Mouse (Mus musculus) frontal cortex, adult 2 months (tissue): Measurements from ENCODE around the gene Syk. TPM values are rescaled to one million over a fixed set of nuclear protein-coding genes. Genes with fewer than 3 reads are reported as not detected.

Experiments
- DNase-seq, 2 experiments: peaks; one replicate each; pipeline ENCODE4 v3.0.0; 2022; ENCODE audit warnings: low spot score in 1 of 2; ENCODE audit errors: extremely low spot score in 1 of 2
- polyA plus RNA-seq: library from polyadenylated mRNA; depleted of rRNA; stranded (reverse); fragments of >200 nt; gene quantifications from 2 replicates; pipeline ENCODE4 v1.2.3, GENCODE M21; 2012

Syk gene
- polyA plus RNA-seq, 1 experiment: 3.3 TPM

DNA sequence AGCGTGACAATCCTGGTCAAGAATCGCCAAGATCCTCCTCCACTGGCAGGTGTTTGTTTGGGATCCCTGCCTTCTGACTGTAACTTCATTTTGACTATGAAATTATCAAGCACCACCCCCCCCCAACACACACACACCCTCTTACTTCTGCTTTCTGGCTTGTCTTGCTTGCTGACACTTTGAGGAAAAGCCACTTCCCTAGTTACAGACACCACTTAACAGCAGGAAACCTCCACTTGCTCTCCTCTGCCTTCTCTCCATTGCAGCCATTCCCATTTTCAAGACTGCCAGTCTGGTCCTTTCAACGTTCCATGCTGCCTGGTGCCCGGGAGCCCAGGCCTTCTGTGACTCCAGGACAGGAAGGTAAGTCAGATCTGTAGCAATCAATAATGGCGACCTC is 13.7 kb downstream of the Syk start:
- DNase-seq: no peak

GRCm38 (mm10) chr13:52597092-52597678 is 14.2 kb downstream of the Syk start:
- DNase-seq: no peak

- DNase-seq: no peak
Observed at GRCm38 (mm10) chr13:52598233-52598632, 15.3 kb downstream of the Syk start.

GRCm38 (mm10) chr13:52600015-52600643 is 17.2 kb downstream of the Syk start:
- no peak for DNase-seq

GRCm38 (mm10) chr13:52602752-52603151 is 19.8 kb downstream of the Syk start:
- DNase-seq: no peak

DNA sequence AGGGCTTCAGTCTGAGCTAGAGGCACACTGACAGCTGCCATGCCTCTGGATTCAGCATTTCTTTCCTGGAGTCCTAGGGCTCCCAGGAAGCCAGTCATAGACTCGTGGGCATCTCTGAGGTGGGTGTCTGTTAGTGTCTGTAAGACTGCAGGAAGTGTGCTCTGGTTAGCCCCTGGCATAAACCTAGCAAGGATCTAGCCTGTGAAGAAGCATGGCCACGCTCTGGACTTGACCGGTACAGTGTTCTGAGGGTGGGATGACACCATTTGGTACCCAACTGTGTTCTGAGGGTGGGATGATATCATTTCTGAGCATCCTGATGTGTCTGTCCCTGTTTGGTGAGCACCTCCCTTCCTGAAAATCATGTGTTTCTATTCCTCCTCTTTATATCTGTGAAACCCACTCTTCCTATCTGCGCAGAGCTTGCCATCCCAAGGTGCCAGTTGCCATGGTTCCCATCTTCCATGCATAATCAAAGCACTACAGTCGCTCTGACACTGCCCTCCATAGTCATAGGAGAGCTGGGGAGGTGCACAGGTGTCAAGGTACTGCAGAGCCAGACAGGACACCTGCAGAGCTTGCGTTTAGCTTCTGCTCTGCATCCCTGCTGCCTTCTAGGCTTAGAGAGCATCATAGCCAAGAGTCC is 20.9 kb downstream of the Syk start:
- peak in 1 of 2 experiments; percentile 31 for DNase-seq

GRCm38 (mm10) chr13:52605006-52605405 is 22.0 kb downstream of the Syk start:
- no peak for DNase-seq

- no peak for DNase-seq
Observed at GRCm38 (mm10) chr13:52605911-52606310, 22.9 kb downstream of the Syk start.

DNA sequence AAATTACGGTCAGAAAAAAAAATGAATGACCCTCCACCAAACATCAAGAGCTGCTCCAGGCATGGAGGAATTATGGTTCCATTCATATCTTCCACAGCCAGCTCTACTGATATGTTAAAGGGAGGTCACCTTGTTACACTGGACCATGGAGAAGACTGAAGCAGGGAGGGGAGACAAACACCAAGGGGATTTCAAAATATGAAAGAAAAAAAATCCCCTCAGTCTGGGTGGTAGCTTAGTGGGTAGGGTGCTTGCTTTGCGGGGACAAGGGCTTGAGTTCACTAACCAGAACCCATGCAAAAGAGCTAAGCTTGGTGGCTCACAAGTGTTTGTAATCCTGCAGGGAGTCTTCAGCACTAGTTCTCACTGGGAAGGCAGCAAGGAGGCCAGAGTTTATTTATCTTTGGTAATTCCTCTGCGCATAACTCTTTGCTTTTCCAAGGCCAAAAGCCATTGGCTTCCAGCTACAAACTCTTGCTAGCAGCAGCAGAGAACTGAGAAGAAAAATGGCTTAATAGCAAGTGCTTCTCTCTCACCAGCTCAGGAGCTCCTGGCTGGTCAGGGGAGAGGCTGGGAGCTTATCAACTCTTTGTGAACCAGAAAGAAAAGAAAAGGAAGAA is 23.8 kb downstream of the Syk start:
- DNase-seq: no peak

GRCm38 (mm10) chr13:52607964-52608363 is 25.0 kb downstream of the Syk start:
- no peak for DNase-seq

- no peak for DNase-seq
Observed at GRCm38 (mm10) chr13:52610463-52610862, 27.5 kb downstream of the Syk start.

GRCm38 (mm10) chr13:52613266-52613665 is 30.3 kb downstream of the Syk start:
- DNase-seq: no peak

DNA sequence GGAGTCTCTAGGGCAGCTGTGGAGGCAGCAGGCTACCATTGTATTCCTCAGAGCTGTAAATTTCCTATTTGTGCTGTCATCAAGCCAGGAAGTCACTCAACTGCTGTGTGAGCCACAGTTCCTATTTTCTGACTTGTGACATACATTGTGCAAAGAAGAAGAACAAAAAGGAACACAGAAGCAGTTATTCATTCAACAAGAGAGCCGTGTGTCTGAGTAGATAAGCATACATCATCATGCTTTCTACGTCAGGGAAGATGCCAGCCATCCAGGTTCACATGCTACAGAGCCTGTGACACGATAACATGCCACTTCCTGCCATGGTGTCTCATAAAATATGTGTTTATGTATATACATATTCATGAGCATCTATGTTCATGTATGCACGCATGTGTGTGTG is 32.1 kb downstream of the Syk start:
- DNase-seq: no peak

DNA sequence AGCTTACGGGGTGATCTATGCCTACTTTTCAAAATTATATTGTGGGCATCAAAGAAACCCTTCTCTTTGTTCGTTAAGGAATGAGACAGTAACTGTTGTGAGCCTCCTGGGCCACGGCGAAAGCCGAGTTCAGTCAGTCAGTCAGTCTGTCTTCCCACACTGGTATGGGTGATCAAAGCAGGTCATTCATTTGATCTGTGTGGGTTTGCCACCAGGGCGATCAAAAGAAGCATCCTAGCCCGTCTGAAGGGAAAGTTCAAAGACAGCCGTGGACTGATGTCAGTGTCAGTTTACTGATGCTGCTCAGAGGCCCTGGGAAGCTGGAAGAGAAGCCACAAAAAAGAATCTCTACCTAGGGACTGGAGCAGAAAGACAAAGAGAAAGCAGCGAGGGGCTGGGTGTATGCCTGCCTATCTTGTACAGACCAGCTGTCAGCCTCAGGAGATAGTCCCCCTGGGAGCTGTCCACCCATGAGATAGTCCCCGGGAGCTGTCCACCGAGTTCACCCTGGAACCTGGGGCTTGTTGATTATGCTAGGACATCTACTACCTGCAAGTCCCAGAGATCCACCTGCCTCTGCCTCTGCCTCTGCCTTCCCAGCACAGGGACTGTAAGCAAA is 34.2 kb downstream of the Syk start:
- no peak for DNase-seq

DNA sequence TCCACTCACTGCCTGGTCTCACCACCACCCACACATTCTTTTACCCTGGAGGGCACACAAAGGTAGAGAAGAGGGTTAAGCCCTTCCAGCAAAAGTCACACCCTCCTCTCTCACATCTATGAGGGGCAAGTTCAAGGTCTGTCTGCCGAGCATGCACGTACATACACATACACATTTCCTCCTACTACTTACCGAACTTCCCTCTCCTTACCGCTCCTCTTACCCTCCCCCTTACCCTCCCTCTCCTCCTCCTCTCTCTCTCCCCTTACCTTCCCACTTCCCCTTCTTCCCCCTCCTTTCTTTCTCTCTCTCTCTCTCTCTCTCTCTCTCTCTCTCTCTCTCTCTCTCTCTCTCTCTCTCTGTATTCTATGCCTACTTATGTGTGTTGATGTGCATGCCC is 35.6 kb downstream of the Syk start:
- DNase-seq: no peak

DNA sequence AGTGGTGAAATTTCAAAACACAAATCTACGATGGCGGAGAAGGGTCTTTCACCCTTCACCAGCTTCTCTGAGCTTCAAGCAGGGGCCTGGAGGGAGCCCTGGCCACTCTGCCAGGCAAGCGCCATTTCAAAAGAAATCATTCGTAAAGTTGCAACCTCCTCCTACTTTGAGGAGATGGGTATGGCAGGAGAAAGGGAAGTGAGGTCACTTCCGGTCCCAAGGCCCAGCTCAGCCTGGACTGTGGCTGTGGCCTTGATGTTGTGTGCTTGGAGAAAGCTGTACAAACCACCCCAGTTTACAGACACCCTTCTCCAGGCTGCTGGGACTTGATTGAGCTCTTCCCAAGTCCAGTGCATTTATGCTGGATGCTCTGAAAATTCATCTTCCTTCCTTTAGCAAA is 36.5 kb downstream of the Syk start:
- DNase-seq: no peak

DNA sequence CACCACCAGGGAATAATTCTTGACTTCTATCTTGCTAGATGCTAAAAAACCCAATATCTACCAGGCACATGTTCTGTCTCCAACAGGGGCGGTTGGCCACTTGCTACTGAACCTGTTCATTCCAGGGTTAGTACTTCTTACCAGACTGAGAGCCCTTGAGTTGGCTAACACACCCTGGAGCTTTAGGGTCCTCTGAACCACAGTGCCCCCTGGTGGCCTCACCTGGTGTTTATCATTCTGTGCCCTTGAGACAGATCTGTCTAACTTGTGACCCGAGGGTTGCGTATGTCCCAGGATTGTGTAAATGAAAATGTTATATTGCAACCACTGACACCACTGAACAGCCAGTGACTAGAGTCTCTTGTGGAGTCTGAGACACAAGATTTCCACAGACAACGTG is 41.1 kb downstream of the Syk start:
- DNase-seq: peak; percentile 50 to 86

DNA sequence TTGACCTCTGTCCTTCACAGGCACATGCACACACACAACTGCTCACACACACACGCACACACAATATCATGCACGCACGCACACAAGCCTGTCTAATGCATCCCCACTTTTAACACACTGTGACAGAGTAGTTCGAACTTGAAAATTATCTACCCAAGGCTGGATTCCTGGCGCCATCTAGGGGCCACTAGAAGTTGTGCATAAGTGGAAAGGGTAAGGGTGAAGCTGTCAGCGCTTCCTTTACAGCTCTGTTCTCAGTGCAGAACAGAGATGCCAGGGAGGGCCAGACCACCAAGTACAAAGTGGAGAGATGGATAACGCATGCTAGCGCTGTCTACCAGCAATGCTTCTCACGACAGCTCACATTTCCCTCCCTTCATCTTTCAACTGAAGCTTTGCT is 45.6 kb downstream of the Syk start:
- DNase-seq: peak in 1 of 2 experiments; percentile 73

DNA sequence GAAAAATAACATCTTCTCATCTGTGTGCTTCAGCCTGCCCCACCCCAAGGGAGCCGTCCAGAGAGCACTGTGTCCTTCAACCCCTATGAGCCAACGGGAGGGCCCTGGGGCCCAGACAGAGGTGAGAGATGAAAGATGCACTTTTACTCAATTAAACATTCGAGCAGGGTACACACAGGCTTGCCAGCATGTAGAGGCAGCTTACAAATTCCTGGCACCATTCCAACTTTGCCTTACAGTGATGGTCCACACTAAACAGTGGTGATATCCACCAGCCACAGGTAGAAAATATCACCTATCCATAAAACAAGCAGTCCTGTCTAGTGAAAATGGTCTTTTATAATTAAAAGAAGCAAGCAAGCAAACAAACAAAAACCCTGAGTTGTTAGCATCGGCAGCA is 48.7 kb downstream of the Syk start:
- DNase-seq: no peak

DNA sequence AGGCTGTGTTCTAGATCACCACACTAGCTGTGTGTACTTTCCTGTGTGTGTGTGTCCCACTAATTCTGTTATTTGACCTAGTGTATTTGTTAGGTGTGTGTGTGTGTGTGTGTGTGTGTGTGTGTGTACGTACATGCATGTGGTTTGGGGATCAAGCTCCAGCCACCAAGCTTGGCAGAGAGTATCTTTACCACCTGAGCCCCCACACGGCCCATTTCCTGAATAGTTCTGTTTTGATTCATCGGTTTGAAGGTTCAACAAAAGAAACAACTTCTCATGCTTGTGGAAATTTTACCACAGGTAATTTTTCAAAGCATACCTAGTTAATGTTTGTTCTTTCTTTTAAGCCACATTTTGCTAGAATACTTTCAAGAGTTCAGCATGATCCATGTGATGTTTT is 52.5 kb downstream of the Syk start:
- DNase-seq: no peak

DNA sequence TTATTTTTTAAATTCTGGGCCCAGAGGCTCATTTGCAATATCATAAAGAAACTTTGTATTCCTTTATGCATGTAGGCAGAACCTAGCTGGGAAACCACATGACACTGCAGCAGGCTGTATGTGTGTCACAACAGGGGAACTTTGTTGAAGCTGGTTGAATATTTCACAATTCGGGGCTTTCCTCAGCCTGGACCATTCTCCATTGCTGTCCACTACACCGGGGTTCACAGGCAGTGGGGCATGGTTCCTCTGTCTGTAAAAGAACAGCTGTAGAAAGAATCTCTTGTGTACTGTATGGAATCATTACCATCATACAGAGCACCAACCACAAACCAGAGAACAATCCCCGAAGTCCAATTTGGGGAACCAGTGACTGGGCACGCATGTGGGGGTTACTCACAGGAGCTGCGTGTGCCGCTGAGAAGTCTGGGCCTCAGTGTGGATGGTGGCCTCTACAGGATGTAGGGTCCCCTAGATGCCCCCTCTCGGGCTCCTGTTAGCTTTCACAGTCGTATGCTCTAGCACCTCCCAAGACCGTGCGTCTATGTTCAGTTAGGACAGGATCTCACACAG is 53.3 kb downstream of the Syk start:
- DNase-seq: no peak
